8 mouse cellular contexts compared by ENCODE assay signal in genomic region chr3:85024817-85025705, GRCm38 (mm10).
DNase-seq lines count a peak whose midpoint lies in the region; ATAC-seq and TF ChIP-seq lines count a peak whose summit lies in the region.
"Had no signal": no experiment of that assay in that cellular context is flagged by ENCODE, and none has a peak within 500 bp of the region (broad histone marks: within the 10 kb centered on the region; RNA-seq: fewer than 3 reads in every experiment).

No protein-coding gene starts in this region.

- H3K36me3 ChIP-seq in neural tube, embryonic 12.5 days, result no peaks in the 10 kb centered on the region
- H3K36me3 ChIP-seq in small intestine, adult 2 months (ENCODE audit: control insufficient read depth, insufficient read depth, low read length), result no peaks in the 10 kb centered on the region

- ATAC-seq in neural tube, embryonic 12.5 days (ENCODE audit: low FRiP score, low read depth), result peak; percentile 33; the same call in 1 of the 2 replicates

- 0 out of 2 replicates have a peak, but pooled peaks cover 9% of the 10 kb centered on the region for H3K4me1 ChIP-seq in neural tube, embryonic 12.5 days
- H3K4me1 ChIP-seq in small intestine, adult 2 months (ENCODE audit: control insufficient read depth, insufficient read depth, insufficient read length, low read length), result peaks cover 27% of the 10 kb centered on the region; the same call in 1 of the 2 replicates

- no peak overlapping the region for H3K9ac ChIP-seq in neural tube, embryonic 12.5 days

- TF ChIP-seq CTCF in small intestine, adult 2 months (IDR thresholded peaks at IDR 0.05; ENCODE audit: extremely low read depth, insufficient read length, insufficient replicate concordance, low read depth, low read length), result no peak

- no peaks in the 10 kb centered on the region for H3K9me3 ChIP-seq in neural tube, embryonic 12.5 days

- 27% methylated on average over 6 of the region's 6 CpGs for WGBS in neural tube, embryonic 12.5 days
- 22% methylated on average over 6 of the region's 6 CpGs for WGBS in small intestine, adult 2 months

- no peaks in the 10 kb centered on the region for H3K27me3 ChIP-seq in neural tube, embryonic 12.5 days (replicated peaks)
- H3K27me3 ChIP-seq in small intestine, adult 2 months (ENCODE audit: control insufficient read depth, insufficient read depth, low read length), result no peaks in the 10 kb centered on the region

- TF ChIP-seq POLR2A in small intestine, adult 2 months (IDR thresholded peaks at IDR 0.05; ENCODE audit: low read depth, low read length), result no peak

- no peak overlapping the region for H3K4me2 ChIP-seq in neural tube, embryonic 12.5 days (replicated peaks)

- H3K27ac ChIP-seq in neural tube, embryonic 12.5 days, result no peak overlapping the region
- H3K27ac ChIP-seq in small intestine, adult 2 months (ENCODE audit: insufficient read depth, low read depth, low read length), result peak overlapping the region; percentile 32

- H3K4me3 ChIP-seq in neural tube, embryonic 12.5 days, result no peak overlapping the region
- no peak overlapping the region for H3K4me3 ChIP-seq in small intestine, adult 2 months (ENCODE audit: low read depth, low read length)

- DNase-seq in neural tube, embryonic 10.5 days (ENCODE audit: extremely low spot score, low spot score), result no peak
- DNase-seq in kidney, adult 8-10 months, result peak; percentile 46 to 73
- peak; percentile 56 to 87 for DNase-seq in left cerebral cortex, adult 9 months (ENCODE audit: low spot score in 2 of 2)
- no peak for DNase-seq in gastrocnemius, adult 8-10 months (ENCODE audit: low spot score in 2 of 2)
- no peak for DNase-seq in ovary, postnatal 10 days (ENCODE audit: low spot score)
- DNase-seq: adrenal gland, postnatal 14 days had no signal

Comparison
In these comparisons a context has a peak if more than half of its experiments do, and no peak if none do; other contexts are left out.
1. DNase-seq: peak in kidney, adult 8-10 months (2 of 2) and left cerebral cortex, adult 9 months (2 of 2); none in neural tube, embryonic 10.5 days (single experiment), gastrocnemius, adult 8-10 months (0 of 2) and ovary, postnatal 10 days (single experiment).